Mouse (Mus musculus) olfactory bulb, adult 2 months (tissue): ENCODE data around the gene Polr3e.

Experiments
- CTCF ChIP-seq: fragments of 200-500 bp; IDR thresholded peaks from 2 replicates; pipeline ENCODE4 v1.5.1; 2012; ENCODE audit warnings: low read depth, mild to moderate bottlenecking, low read length, moderate library complexity; ENCODE audit not compliant: insufficient read depth
- POLR2A ChIP-seq: fragments of 200-500 bp; IDR thresholded peaks from 2 replicates; pipeline ENCODE4 v1.6.1; 2012; ENCODE audit warnings: mild to moderate bottlenecking, low read depth, low read length, moderate library complexity; ENCODE audit not compliant: insufficient read depth

DNA sequence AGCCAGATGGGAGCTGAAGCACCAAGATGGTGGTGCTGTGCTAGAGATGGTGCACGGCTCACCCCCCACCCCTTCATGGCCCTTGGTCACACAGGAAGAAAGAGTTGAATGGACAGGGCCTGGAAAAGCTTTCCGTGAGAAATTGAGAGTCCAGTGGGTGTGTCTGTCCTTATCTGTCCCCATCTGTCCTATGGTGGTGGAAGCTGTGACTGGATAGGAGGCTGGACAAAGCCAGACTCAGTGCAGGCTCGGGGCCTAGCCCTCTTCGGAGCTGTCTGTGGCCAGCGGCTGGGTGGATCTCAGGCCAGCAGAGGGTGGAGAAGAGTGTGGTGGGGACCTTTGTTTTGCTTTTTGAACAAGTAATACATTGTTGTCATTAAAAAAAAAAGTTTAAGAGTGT is 24.4 kb upstream of the Polr3e start:
- no peak for TF ChIP-seq CTCF
- TF ChIP-seq POLR2A, result no peak
